Mouse (Mus musculus): ENCODE measurements around the gene Sec24a.

GRCm38 (mm10) chr11:51746096-51746495 lies 17.3 kb downstream of the Sec24a start:
- TF ChIP-seq POLR2A (IDR thresholded peaks at IDR 0.05; ENCODE audit: borderline replicate concordance, extremely low read depth, insufficient read depth, insufficient read length, poor library complexity, severe bottlenecking) (no peak), CTCF (IDR thresholded peaks at IDR 0.05; ENCODE audit: borderline replicate concordance, extremely low read depth, insufficient read depth, insufficient read length) (no peak)
